Mouse (Mus musculus): ENCODE measurements at regions not wholly inside any gene's neighbourhood (a gene's known extent, or its start where the extent isn't known, plus 50 kb on each side); places are given as distances from the start of the nearest gene placed in this dataset.

DNA sequence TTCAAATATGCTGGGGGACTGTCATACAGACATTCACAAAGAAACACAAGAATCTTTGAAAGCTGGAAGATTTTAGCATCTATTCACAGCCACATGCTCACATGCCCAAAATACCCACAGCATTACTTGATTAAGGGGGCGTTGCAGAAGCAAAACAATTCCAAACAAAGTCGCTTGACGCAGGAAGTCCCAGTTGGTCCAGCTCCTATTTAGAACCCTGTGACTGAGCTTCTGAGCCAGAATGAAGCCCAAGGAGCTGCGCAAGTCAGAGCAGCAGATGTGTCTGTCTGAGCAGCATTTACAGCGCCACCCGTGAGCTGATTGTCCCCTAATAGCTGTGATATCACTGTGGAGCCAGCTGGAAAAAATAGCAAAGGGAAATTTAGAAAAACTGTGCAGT is 114.0 kb downstream of the Tmem18 start:
- Histone ChIP-seq H3K4me2 (no peak overlapping the region), H3K36me3 (ENCODE audit: insufficient read depth) (no peaks in the 10 kb centered on the region), H3K27me3 (ENCODE audit: insufficient read depth, low read length) (no peaks in the 10 kb centered on the region), H3K9ac (no peak overlapping the region), H3K4me1 (ENCODE audit: insufficient read depth) (no peaks in the 10 kb centered on the region), H3K27ac (ENCODE audit: low read depth) (no peak overlapping the region), H3K9me3 (ENCODE audit: low read depth, low read length) (no peaks in the 10 kb centered on the region), H3K4me3 (ENCODE audit: low read depth, low read length) (no peak overlapping the region)
- 65% methylated on average over 6 of the region's 6 CpGs for WGBS
- DNase-seq (peak; percentile 19), ATAC-seq (ENCODE audit: insufficient read depth) (no peak)
- TF ChIP-seq CTCF (IDR thresholded peaks at IDR 0.05; ENCODE audit: low read depth), result no peak

DNA sequence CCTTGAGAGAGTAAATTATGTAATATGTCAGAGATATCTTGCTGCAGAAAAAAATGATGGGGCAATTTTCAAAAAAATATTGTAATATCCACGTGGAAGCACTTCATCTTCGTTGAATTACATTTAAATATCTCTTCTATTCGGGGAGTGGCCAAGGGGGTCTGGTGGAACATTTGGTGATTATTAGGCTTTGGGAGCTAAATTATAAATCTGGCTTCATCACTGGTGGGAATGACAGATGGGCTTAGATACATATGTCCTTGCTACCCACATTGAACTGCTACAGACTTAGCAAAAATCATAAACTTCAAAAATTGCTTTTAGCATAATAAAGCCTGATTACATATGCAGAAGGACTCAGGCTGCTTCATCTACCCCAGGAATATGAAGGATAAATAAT is 119.5 kb downstream of the Tmem18 start:
- H3K27ac ChIP-seq (ENCODE audit: low read depth), result no peak overlapping the region
- H3K36me3 ChIP-seq (ENCODE audit: insufficient read depth), result no peaks in the 10 kb centered on the region
- no peak overlapping the region for H3K4me3 ChIP-seq (ENCODE audit: low read depth, low read length)
- no peaks in the 10 kb centered on the region for H3K4me1 ChIP-seq (ENCODE audit: insufficient read depth)
- no peak overlapping the region for H3K9ac ChIP-seq
- no peak overlapping the region for H3K4me2 ChIP-seq
- no peak for TF ChIP-seq CTCF (IDR thresholded peaks at IDR 0.05; ENCODE audit: low read depth)
- 73% methylated on average over 3 of the region's 3 CpGs for WGBS
- no peaks in the 10 kb centered on the region for H3K27me3 ChIP-seq (ENCODE audit: insufficient read depth, low read length)
- ATAC-seq (ENCODE audit: insufficient read depth) (no peak), DNase-seq (no peak)
- no peaks in the 10 kb centered on the region for H3K9me3 ChIP-seq (ENCODE audit: low read depth, low read length)

DNA sequence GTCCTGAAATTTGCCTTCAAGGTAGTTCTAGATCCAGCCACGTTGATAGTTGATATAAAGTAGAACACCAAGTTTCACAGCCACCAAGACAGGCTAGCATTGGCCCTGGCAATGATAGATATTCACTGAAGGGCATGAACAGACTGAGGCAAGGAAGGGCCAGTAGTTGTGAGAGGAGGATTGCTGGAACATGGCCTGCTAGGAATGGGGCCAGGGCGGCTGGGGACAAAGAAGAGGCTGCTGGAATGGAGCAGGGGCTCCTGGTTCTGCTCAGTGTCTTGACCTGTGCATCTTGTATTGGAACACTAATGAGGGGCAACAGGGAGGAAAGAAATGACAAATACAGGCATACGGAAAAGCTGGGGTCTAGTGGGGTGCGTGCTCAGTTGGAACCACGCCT is 123.0 kb downstream of the Tmem18 start:
- no peaks in the 10 kb centered on the region for H3K9me3 ChIP-seq (ENCODE audit: low read depth, low read length)
- no peak overlapping the region for H3K9ac ChIP-seq
- no peak overlapping the region for H3K4me3 ChIP-seq (ENCODE audit: low read depth, low read length)
- no peak for DNase-seq
- no peaks in the 10 kb centered on the region for H3K36me3 ChIP-seq (ENCODE audit: insufficient read depth)
- H3K4me1 ChIP-seq (ENCODE audit: insufficient read depth), result no peaks in the 10 kb centered on the region
- H3K27me3 ChIP-seq (ENCODE audit: insufficient read depth, low read length), result no peaks in the 10 kb centered on the region
- no peak overlapping the region for H3K4me2 ChIP-seq
- TF ChIP-seq CTCF (IDR thresholded peaks at IDR 0.05; ENCODE audit: low read depth), result no peak
- no peak for ATAC-seq (ENCODE audit: insufficient read depth)
- WGBS, result 74% methylated on average over 5 of the region's 5 CpGs
- no peak overlapping the region for H3K27ac ChIP-seq (ENCODE audit: low read depth)

DNA sequence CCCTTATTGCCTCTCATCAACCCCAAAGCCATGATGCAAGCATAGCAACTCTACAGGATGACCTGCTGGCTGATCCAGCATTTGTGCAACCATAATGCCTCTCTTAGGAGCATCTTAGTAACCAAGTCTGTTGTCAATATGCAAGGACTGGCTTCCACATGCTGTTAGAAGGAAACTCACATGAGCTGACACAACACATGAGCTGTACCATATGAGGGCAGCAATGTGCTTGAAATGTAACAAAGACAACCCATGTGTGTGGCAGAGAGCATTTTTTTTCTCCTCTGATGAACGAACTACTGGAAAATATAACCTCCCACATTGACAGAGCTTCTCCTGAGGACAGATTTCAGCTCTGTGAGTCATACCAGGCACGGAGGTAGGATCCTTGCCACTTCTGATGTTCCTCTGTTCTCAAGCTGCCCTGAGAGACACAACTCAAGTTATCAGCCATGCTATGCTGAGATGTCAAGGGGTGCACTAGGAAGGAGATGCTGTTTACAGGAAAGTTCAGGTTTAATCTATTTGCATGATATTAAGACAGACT is 124.5 kb downstream of the Tmem18 start:
- no peak overlapping the region for H3K9ac ChIP-seq
- ATAC-seq (ENCODE audit: insufficient read depth), result no peak
- no peaks in the 10 kb centered on the region for H3K36me3 ChIP-seq (ENCODE audit: insufficient read depth)
- H3K4me1 ChIP-seq (ENCODE audit: insufficient read depth), result no peaks in the 10 kb centered on the region
- no peaks in the 10 kb centered on the region for H3K27me3 ChIP-seq (ENCODE audit: insufficient read depth, low read length)
- no peak overlapping the region for H3K4me2 ChIP-seq
- no peak overlapping the region for H3K4me3 ChIP-seq (ENCODE audit: low read depth, low read length)
- no peak for DNase-seq
- no peak overlapping the region for H3K27ac ChIP-seq (ENCODE audit: low read depth)
- no peaks in the 10 kb centered on the region for H3K9me3 ChIP-seq (ENCODE audit: low read depth, low read length)
- TF ChIP-seq CTCF (IDR thresholded peaks at IDR 0.05; ENCODE audit: low read depth), result no peak
- 66% methylated on average over 2 of the region's 2 CpGs for WGBS

DNA sequence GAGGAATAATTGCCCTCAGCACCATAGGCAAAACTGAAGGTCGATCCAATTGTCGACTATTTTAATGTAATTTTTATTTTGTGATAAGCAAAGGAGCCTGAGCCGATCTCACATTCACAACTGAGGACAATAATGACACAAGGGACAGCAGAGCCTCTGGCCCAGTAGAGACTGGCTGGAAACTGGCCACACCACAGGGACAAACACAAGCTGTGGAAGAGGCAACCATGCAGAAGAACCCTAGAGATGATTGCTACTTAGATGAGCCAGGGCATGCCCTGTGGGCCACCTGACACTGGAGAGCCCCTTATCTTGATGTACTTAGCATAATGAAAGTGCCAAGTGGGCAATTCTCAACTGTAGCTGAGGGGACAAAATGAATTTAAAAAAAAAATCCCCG is 126.3 kb downstream of the Tmem18 start:
- no peaks in the 10 kb centered on the region for H3K27me3 ChIP-seq (ENCODE audit: insufficient read depth, low read length)
- no peaks in the 10 kb centered on the region for H3K9me3 ChIP-seq (ENCODE audit: low read depth, low read length)
- no peaks in the 10 kb centered on the region for H3K4me1 ChIP-seq (ENCODE audit: insufficient read depth)
- DNase-seq (no peak), ATAC-seq (ENCODE audit: insufficient read depth) (no peak)
- 66% methylated on average over 4 of the region's 4 CpGs for WGBS
- H3K4me3 ChIP-seq (ENCODE audit: low read depth, low read length), result no peak overlapping the region
- no peak overlapping the region for H3K9ac ChIP-seq
- no peak for TF ChIP-seq CTCF (IDR thresholded peaks at IDR 0.05; ENCODE audit: low read depth)
- no peak overlapping the region for H3K4me2 ChIP-seq
- no peaks in the 10 kb centered on the region for H3K36me3 ChIP-seq (ENCODE audit: insufficient read depth)
- no peak overlapping the region for H3K27ac ChIP-seq (ENCODE audit: low read depth)

DNA sequence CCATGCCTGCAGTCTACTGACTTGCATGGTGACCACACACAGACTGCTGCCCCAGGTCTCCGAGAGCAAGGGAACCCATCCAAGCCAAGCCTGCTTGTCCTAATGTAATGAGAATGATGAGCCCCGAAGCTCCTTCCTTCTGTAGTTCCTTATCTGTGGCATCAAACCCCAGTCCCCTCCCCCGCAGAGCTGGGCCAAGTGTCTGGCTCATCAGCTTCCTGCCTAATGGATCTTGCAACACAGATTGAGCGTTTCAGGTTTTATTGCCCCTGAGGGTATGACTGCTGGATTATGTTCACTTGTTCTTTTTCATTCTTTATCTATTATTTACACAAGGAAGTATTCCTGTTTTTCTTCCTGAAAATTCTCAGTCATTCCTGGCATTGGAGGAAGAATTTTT is 142.5 kb downstream of the Tmem18 start:
- no peak overlapping the region for H3K4me3 ChIP-seq (ENCODE audit: low read depth, low read length)
- H3K9ac ChIP-seq, result no peak overlapping the region
- ATAC-seq (ENCODE audit: insufficient read depth) (no peak), DNase-seq (no peak)
- H3K4me2 ChIP-seq, result no peak overlapping the region
- H3K4me1 ChIP-seq (ENCODE audit: insufficient read depth), result no peaks in the 10 kb centered on the region
- H3K27me3 ChIP-seq (ENCODE audit: insufficient read depth, low read length), result no peaks in the 10 kb centered on the region
- no peak for TF ChIP-seq CTCF (IDR thresholded peaks at IDR 0.05; ENCODE audit: low read depth)
- H3K36me3 ChIP-seq (ENCODE audit: insufficient read depth), result no peaks in the 10 kb centered on the region
- H3K27ac ChIP-seq (ENCODE audit: low read depth), result no peak overlapping the region
- no peaks in the 10 kb centered on the region for H3K9me3 ChIP-seq (ENCODE audit: low read depth, low read length)
- 51% methylated on average over 4 of the region's 4 CpGs for WGBS

DNA sequence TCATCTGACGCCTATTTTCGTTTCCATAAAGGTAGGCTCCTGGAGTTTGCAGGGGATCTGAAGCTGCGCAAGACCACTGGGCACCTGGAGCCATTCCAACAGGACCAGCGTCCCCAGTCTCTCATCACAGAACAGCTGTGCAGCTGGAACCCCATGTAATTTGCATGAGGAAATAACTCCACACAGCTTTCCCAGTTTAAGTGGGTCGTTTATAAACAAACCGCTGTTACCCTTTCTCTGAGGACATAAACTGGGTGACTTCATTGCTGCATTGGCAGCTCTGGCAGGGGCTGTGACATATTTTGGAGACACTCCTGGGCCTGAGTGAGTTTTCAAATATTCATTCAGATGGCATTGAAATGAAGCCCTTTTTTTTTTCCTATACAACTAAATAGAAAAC is 145.2 kb downstream of the Tmem18 start:
- ATAC-seq (ENCODE audit: insufficient read depth), result no peak
- TF ChIP-seq CTCF (IDR thresholded peaks at IDR 0.05; ENCODE audit: low read depth), result no peak
- Histone ChIP-seq H3K9ac (no peak overlapping the region), H3K9me3 (ENCODE audit: low read depth, low read length) (no peaks in the 10 kb centered on the region), H3K27me3 (ENCODE audit: insufficient read depth, low read length) (no peaks in the 10 kb centered on the region), H3K36me3 (ENCODE audit: insufficient read depth) (no peaks in the 10 kb centered on the region), H3K4me3 (ENCODE audit: low read depth, low read length) (no peak overlapping the region), H3K4me2 (no peak overlapping the region), H3K4me1 (ENCODE audit: insufficient read depth) (no peaks in the 10 kb centered on the region), H3K27ac (ENCODE audit: low read depth) (no peak overlapping the region)
- DNase-seq, result no peak
- 80% methylated on average over 6 of the region's 6 CpGs for WGBS

DNA sequence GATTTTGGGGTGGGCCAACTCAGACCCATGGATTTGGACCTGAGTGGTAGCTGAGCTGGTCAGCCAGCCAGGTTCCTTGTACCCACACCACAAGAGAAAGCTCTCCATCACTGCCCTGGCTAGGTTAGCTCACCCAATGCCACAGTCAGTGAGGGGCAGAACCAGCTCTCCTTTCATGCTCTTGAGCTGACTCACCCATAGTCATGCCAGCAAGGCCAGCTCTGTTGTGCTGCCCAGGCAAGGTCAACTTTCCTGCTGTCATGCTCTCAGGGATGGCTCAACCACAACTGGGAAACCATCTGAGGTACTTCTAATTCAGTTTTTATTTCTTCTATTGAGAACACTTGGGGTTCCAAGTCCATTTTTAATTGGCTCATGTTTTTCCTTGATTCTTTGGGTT is 116.5 kb upstream of the Alkal2 start:
- DNase-seq (no peak), ATAC-seq (ENCODE audit: insufficient read depth) (no peak)
- Histone ChIP-seq H3K4me2 (no peak overlapping the region), H3K4me3 (ENCODE audit: low read depth, low read length) (no peak overlapping the region), H3K27me3 (ENCODE audit: insufficient read depth, low read length) (no peaks in the 10 kb centered on the region), H3K4me1 (ENCODE audit: insufficient read depth) (no peaks in the 10 kb centered on the region), H3K36me3 (ENCODE audit: insufficient read depth) (no peaks in the 10 kb centered on the region), H3K9me3 (ENCODE audit: low read depth, low read length) (no peaks in the 10 kb centered on the region), H3K9ac (no peak overlapping the region), H3K27ac (ENCODE audit: low read depth) (no peak overlapping the region)
- TF ChIP-seq CTCF (IDR thresholded peaks at IDR 0.05; ENCODE audit: low read depth), result no peak

Measured in lung, embryonic 14.5 days (tissue).